Mouse (Mus musculus) embryonic facial prominence, embryonic 11.5 days (tissue): Measurements from ENCODE around the gene Ttll6. TPM values are rescaled to one million over a fixed set of nuclear protein-coding genes. Genes with fewer than 3 reads are reported as not detected.

ENCODE experiments used
- ATAC-seq: fragments of 200-750 bp; cut with Nextera tagmentation; replicated peaks from 2 replicates; pipeline ENCODE4 v1.8.0; 2017; ENCODE audit warnings: low read depth; ENCODE audit not compliant: insufficient number of reproducible peaks, low FRiP score, low TSS enrichment
- DNase-seq: peaks from one replicate; pipeline ENCODE4 v3.0.0-alpha.2; 2015; ENCODE audit warnings: low spot score
- H3K27ac ChIP-seq: fragments of 300-500 bp; sonication (generic); replicated peaks from 2 replicates; pipeline ENCODE4 v1.5.1; 2014; ENCODE audit warnings: mild to moderate bottlenecking, low read depth, low read length, control low read depth
- H3K27me3 ChIP-seq: fragments of 300-500 bp; sonication (generic); 2 replicates; pipeline ENCODE4 v1.6.1; 2014; ENCODE audit warnings: mild to moderate bottlenecking, low read length, moderate library complexity, mixed read lengths; ENCODE audit not compliant: control insufficient read depth, insufficient read depth
- H3K36me3 ChIP-seq: fragments of 300-500 bp; sonication (generic); replicated peaks from 2 replicates; pipeline ENCODE4 v1.6.1; 2014; ENCODE audit warnings: low read depth, mild to moderate bottlenecking, low read length, moderate library complexity, mixed read lengths; ENCODE audit not compliant: control insufficient read depth, insufficient read depth
- H3K4me1 ChIP-seq: fragments of 300-500 bp; sonication (generic); 2 replicates; pipeline ENCODE4 v1.6.1; 2014; ENCODE audit warnings: low read length, mixed read lengths; ENCODE audit not compliant: control insufficient read depth, insufficient read depth
- H3K4me2 ChIP-seq: fragments of 300-500 bp; sonication (generic); 2 replicates; pipeline ENCODE4 v1.6.1; 2014; ENCODE audit warnings: low read depth, mild to moderate bottlenecking, control low read depth, low read length, moderate library complexity
- H3K4me3 ChIP-seq: fragments of 300-500 bp; sonication (generic); 2 replicates; pipeline ENCODE4 v1.5.1; 2014; ENCODE audit warnings: low read depth, low read length, control low read depth
- H3K9ac ChIP-seq: fragments of 300-500 bp; sonication (generic); replicated peaks from 2 replicates; pipeline ENCODE4 v1.6.1; 2014; ENCODE audit warnings: mild to moderate bottlenecking, control low read depth, low read length
- H3K9me3 ChIP-seq: fragments of 300-500 bp; sonication (generic); replicated peaks from 2 replicates; pipeline ENCODE4 v1.6.1; 2016; ENCODE audit warnings: mild to moderate bottlenecking, low read length, inconsistent platforms, mixed read lengths; ENCODE audit not compliant: control insufficient read depth
- WGBS: fragments of 180-500 bp; shearing (Covaris S2); extraction: QIAGEN DNeasy Blood & Tissue Kit; methylation state at CpG from one replicate; pipeline ENCODE4 v1.1.7; 2014; 5-methylcytosine and 5-hydroxymethylcytosine counted together
- polyA plus RNA-seq: library from polyadenylated mRNA; unstranded; fragments of >200 nt; fragmentation: Nextera tagmentation; extraction: Ambion mirVana; gene quantifications from 2 replicates; pipeline ENCODE4 v1.2.1, GENCODE M21; 2014

Ttll6 gene
- polyA plus RNA-seq, 1 experiment from 2014 or later: not detected

- Histone ChIP-seq H3K27ac (no peak overlapping the region), H3K9ac (no peak overlapping the region), H3K4me3 (no peak overlapping the region), H3K9me3 (no peaks in the 10 kb centered on the region), H3K4me1 (no peaks in the 10 kb centered on the region), H3K27me3 (peaks cover 94% of the 10 kb centered on the region), H3K4me2 (no peak overlapping the region), H3K36me3 (no peaks in the 10 kb centered on the region)
- DNase-seq (no peak), ATAC-seq (no peak)
Observed at GRCm38 (mm10) chr11:96201741-96202140, 68.2 kb downstream of the Ttll6 start.

- no peaks in the 10 kb centered on the region for H3K36me3 ChIP-seq
- H3K9me3 ChIP-seq: no peaks in the 10 kb centered on the region
- no peak overlapping the region for H3K9ac ChIP-seq
- H3K4me2 ChIP-seq: no peak overlapping the region
- H3K4me3 ChIP-seq: no peak overlapping the region
- ATAC-seq: no peak
- no peaks in the 10 kb centered on the region for H3K4me1 ChIP-seq
- peaks cover 94% of the 10 kb centered on the region for H3K27me3 ChIP-seq
- no peak for DNase-seq
- H3K27ac ChIP-seq: no peak overlapping the region
- WGBS: under 1% methylated on average over 14 of the region's 14 CpGs
Observed at GRCm38 (mm10) chr11:96202401-96203081, 69.0 kb downstream of the Ttll6 start.

GRCm38 (mm10) chr11:96203182-96203788 lies 69.7 kb downstream of the Ttll6 start:
- Histone ChIP-seq H3K4me1 (no peaks in the 10 kb centered on the region), H3K9ac (no peak overlapping the region), H3K4me3 (no peak overlapping the region), H3K27me3 (peaks cover 91% of the 10 kb centered on the region), H3K4me2 (no peak overlapping the region), H3K9me3 (no peaks in the 10 kb centered on the region), H3K36me3 (no peaks in the 10 kb centered on the region), H3K27ac (no peak overlapping the region)
- no peak for ATAC-seq
- no peak for DNase-seq
- WGBS: under 1% methylated on average over 37 of the region's 37 CpGs

GRCm38 (mm10) chr11:96203789-96204186 lies 70.2 kb downstream of the Ttll6 start:
- Histone ChIP-seq H3K27ac (no peak overlapping the region), H3K36me3 (no peaks in the 10 kb centered on the region), H3K9ac (no peak overlapping the region), H3K27me3 (peaks cover 90% of the 10 kb centered on the region), H3K4me2 (no peak overlapping the region), H3K4me1 (no peaks in the 10 kb centered on the region), H3K4me3 (no peak overlapping the region), H3K9me3 (no peaks in the 10 kb centered on the region)
- ATAC-seq (no peak), DNase-seq (no peak)
- under 1% methylated on average over 16 of the region's 16 CpGs for WGBS

GRCm38 (mm10) chr11:96204351-96204750 lies 70.8 kb downstream of the Ttll6 start:
- 1% methylated on average over 11 of the region's 11 CpGs for WGBS

GRCm38 (mm10) chr11:96205426-96206131 lies 72.0 kb downstream of the Ttll6 start:
- H3K27me3 ChIP-seq: peaks cover 72% of the 10 kb centered on the region
- H3K36me3 ChIP-seq: no peaks in the 10 kb centered on the region
- no peak for ATAC-seq
- 3% methylated on average over 15 of the region's 15 CpGs for WGBS
- H3K4me3 ChIP-seq: no peak overlapping the region
- no peak overlapping the region for H3K27ac ChIP-seq
- no peaks in the 10 kb centered on the region for H3K9me3 ChIP-seq
- no peak overlapping the region for H3K9ac ChIP-seq
- H3K4me2 ChIP-seq: no peak overlapping the region
- DNase-seq: no peak
- H3K4me1 ChIP-seq: no peaks in the 10 kb centered on the region

More at GRCm38 (mm10) chr11:96204351-96204750, 70.8 kb downstream of the Ttll6 start:
- H3K4me3 ChIP-seq: no peak overlapping the region
- no peaks in the 10 kb centered on the region for H3K4me1 ChIP-seq
- H3K36me3 ChIP-seq: no peaks in the 10 kb centered on the region
- H3K9ac ChIP-seq: no peak overlapping the region
- H3K27me3 ChIP-seq: peaks cover 85% of the 10 kb centered on the region
- DNase-seq (no peak), ATAC-seq (no peak)
- H3K9me3 ChIP-seq: no peaks in the 10 kb centered on the region
- H3K4me2 ChIP-seq: no peak overlapping the region
- H3K27ac ChIP-seq: no peak overlapping the region

Other genes starting within 250 kb of the Ttll6 start
- gene B4galnt2, start 218.9 kb upstream of the Ttll6 start, polyA plus RNA-seq: not detected in 2 replicates
- 78.7 and 85.5 TPM in 2 replicates for gene Igf2bp1, start 127.8 kb upstream of the Ttll6 start, polyA plus RNA-seq
- 0.50 TPM in 1 of 2 replicates, not detected in the other for gene Gip, start 109.2 kb upstream of the Ttll6 start, polyA plus RNA-seq
- 37.3 and 37.7 TPM in 2 replicates for gene Snf8, start 98.9 kb upstream of the Ttll6 start, polyA plus RNA-seq
- gene Ube2z, start 68.4 kb upstream of the Ttll6 start, polyA plus RNA-seq: 28.2 and 28.3 TPM in 2 replicates
- 478 and 527 TPM in 2 replicates for gene Atp5g1, start 58.1 kb upstream of the Ttll6 start, polyA plus RNA-seq
- not detected in 2 replicates for gene Calcoco2, start 21.8 kb upstream of the Ttll6 start, polyA plus RNA-seq
- not detected in 2 replicates for gene Hoxb13, start 60.5 kb downstream of the Ttll6 start, polyA plus RNA-seq
- 0.38 and 0.63 TPM in 2 replicates for gene Hoxb9, start 137.7 kb downstream of the Ttll6 start, polyA plus RNA-seq
- 0.40 and 0.63 TPM in 2 replicates for gene Hoxb8, start 148.1 kb downstream of the Ttll6 start, polyA plus RNA-seq
- 0.15 and 0.54 TPM in 2 replicates for gene Hoxb7, start 152.8 kb downstream of the Ttll6 start, polyA plus RNA-seq
- gene Hoxb6, start 158.7 kb downstream of the Ttll6 start, polyA plus RNA-seq: 0.73 and 1.2 TPM in 2 replicates
- gene Hoxb5, start 169.6 kb downstream of the Ttll6 start, polyA plus RNA-seq: 0.67 and 2.0 TPM in 2 replicates
- gene Hoxb4, start 184.5 kb downstream of the Ttll6 start, polyA plus RNA-seq: 0.18 and 0.24 TPM in 2 replicates
- gene Hoxb3, start 189.5 kb downstream of the Ttll6 start, polyA plus RNA-seq: 0.65 and 0.79 TPM in 2 replicates
- gene Hoxb2, start 216.7 kb downstream of the Ttll6 start, polyA plus RNA-seq: 6.3 and 8.4 TPM in 2 replicates
- gene Hoxb1, start 232.0 kb downstream of the Ttll6 start, polyA plus RNA-seq: 0.26 and 0.97 TPM in 2 replicates